Mouse (Mus musculus) frontal cortex, postnatal 25 days (tissue): ENCODE data around the gene Igsf8.

ENCODE experiments used
- DNase-seq, 2 experiments: peaks; one replicate each; pipeline ENCODE4 v3.0.0; 2022; ENCODE audit warnings: low spot score in 2 of 2

Gene Igsf8

DNA sequence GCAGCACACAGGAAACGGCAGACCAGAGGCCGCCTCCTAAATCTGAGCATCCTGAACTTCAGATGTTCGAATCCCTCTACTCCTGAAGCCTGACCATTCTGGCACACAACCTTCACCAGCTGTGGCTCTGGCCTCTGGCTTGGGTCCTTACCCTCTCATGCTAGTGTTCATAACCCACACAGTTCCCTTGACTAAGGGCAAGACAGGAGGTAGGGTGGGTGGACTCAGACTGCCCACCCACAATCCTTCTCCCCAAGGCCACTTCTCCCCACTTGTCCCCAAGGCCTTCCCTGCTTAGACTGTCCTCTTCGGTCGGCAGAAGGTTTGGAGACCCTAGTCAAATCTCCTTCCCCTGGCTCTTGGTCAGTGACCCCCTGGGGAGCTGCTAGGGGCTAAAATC lies 88.1 kb downstream of the Igsf8 start:
- DNase-seq = no peak

GRCm38 (mm10) chr1:172349916-172350812 lies 88.7 kb downstream of the Igsf8 start:
- no peak for DNase-seq

DNA sequence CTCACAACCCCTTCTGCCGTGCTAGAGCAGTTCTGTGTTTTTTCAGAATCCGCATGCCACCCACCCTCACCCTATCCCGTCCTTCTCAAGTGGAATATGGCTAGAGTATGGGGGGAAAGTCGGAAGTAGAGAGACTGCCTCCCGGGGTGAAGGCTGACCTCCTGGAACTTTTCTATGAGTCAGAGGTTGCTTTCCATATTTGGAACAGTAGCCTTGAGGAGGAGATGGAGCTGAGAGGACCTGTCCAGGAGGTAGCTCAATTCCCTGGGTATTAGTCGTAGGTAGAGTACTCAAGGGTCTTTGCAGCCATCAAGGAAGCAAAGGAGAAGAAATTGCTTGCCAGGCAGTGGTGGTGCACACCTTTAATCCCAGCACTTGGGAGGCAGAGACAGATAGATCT lies 90.6 kb downstream of the Igsf8 start:
- DNase-seq = no peak

DNA sequence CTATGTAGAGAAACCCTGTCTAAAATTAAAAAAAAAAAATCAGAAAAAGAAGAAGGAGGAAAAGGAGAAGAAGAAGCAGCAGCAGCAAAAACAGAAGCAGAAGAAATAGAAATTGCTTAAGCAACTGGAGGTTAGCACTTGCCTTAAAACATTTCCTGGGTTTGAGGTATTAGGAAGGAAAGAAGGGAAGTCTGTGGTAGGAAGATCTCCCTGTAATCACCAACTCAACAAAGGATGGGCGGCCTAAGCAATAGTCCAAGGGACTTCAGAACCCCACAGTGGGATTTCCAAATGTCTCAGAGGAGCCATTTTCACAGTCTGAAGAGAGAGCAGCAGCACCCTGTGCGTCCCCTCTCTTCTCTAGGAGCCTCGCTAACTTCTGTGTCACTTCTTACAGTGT lies 91.0 kb downstream of the Igsf8 start:
- DNase-seq = no peak

- no peak for DNase-seq
Observed at GRCm38 (mm10) chr1:172355336-172355735, 93.9 kb downstream of the Igsf8 start.

GRCm38 (mm10) chr1:172357550-172357949 lies 96.1 kb downstream of the Igsf8 start:
- peak in 1 of 2 experiments; percentile 52 for DNase-seq

DNA sequence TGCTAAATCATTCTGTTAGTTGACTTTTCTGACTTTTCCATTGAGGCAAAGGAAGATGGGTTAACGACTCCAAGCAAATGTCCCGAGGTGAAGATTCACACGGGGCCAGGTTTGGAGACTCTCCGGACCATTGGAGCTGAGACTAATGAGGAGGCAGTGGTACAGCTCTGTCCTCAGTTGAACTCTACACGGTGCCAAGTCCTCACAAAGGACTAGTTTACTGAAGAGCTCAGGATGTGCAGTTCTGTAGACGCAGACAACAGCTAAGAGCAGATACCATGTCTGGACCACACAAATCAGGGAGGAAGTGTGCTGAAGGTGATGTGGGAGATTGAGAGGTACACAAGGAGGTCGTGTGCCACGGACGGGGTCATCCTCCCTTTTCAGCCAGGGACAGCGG lies 96.9 kb downstream of the Igsf8 start:
- no peak for DNase-seq

DNA sequence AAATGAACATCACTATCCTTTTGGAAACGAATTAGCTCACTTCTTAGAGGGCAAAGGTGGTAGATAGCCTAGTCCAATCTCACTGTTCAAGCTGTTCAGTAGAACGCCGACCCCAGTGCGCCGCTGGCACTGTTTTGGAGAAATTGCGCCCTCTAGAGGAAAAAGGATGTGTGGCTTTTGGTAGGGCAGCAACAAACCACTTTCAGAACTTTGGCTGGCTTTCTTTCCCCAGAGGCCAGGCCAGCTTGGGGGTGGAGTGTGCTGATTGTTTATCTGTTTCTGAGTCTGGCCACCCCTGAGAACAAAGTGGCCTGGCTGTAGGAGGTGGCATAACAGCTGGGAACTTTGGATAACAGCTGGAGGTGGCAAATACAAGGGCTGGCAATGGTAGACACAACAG lies 103.2 kb downstream of the Igsf8 start:
- peak in 1 of 2 experiments; percentile 35 for DNase-seq

DNA sequence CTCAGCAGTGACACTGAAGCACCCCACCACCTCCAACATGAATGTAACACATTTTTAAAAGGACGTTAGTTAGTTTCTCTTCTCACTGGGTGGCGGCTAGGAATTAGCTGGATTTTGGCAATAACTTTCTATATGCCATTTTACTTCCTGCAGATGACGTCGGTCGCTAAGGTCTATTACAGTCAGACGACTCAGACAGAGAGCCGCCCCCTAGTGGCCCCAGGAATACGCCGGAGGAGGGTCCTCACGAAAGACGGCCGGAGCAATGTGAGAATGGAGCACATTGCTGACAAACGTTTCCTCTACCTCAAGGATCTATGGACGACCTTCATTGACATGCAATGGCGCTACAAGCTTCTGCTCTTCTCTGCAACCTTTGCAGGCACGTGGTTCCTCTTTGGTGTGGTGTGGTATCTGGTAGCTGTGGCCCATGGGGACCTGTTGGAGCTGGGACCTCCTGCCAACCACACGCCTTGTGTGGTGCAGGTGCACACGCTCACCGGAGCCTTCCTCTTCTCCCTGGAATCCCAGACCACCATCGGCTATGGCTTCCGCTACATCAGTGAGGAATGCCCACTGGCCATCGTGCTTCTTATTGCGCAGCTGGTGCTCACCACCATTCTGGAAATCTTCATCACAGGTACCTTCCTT lies 107.5 kb downstream of the Igsf8 start:
- no peak for DNase-seq
